Mouse (Mus musculus) kidney, adult 8-10 months (tissue): ENCODE measurements around the gene Mcrip1.
"Not testable (repeated sequence)": the region's sequence is repeated elsewhere in the genome, so short reads cannot be mapped to it uniquely, and the experiment has no call there.

Experiments
- DNase-seq, 2 experiments: peaks; one replicate each; pipeline ENCODE4 v3.0.0; 2022

Gene Mcrip1

DNA sequence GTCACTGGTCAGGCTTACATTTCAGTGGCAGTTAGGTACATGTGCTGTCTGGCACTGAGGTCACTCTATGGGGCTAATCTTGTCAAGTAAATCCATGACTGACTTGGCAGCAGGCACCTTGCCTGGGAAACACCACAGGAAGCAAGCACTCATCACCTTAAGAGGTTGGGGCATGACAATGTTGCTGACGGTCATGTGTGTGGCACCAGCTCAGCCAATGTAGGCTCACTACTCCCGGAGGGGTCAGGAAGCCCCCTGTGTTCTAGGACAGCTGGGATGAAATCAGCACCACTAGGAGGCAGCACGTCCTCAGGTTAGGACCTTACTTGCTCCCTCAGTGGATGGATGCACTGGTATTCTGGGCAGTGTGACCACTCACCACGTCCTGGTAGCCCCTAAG, 7.6 kb downstream of the Mcrip1 start:
- peak in 1 of 2 experiments; percentile 44 for DNase-seq

DNA sequence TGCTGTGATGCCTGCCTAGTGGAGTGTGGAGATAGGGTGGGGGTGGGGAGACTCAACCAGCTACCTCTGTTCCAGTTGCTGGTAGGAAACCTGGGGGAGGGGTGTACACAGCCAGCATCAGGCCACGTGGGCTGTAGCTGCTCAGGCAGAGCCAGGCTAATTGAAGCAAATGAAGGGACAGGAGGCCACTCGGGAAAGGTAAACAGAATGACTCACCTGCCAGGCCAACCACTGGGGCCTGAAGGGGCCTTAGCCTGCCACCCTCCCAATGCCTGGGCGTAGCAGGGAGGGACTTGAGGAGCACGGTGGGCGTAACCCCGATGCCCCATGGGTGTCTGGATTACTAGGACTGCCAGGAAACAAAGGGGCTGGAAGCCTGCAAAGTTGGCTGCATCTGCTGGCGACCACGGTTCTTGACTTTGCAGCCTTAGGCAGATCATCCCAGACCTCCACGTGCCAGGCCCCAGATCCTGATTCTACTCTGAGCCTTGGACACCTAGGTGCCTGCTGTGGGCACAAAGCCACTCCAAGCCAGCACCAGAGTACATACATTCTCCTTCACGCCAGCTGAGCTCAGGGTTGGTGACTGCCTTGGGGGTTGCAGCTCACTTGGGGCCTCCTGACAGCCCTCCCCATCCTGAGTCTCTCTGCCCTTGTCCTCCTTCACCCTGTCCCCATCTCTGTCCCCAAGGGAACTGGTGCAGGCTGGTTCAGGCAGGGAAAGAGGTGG, 10.1 kb downstream of the Mcrip1 start:
- peak; percentile 67 to 90 for DNase-seq

DNA sequence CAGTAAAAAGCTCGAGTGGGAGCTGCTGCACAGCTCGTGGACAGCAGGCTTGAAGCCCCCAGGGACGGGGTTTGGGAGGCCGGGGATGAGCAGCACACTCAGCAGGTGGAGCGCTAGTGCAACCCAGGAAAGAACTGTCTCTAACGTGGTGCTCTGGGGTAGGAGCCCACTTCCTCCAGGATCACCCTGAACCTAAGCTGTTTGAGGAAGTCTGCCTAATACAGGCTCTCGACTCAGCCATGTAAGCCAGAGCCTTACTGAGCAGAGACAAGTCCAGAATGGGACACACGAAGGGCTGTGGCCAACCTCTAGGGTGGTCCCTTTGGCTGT, 10.6 kb downstream of the Mcrip1 start:
- no peak for DNase-seq

DNA sequence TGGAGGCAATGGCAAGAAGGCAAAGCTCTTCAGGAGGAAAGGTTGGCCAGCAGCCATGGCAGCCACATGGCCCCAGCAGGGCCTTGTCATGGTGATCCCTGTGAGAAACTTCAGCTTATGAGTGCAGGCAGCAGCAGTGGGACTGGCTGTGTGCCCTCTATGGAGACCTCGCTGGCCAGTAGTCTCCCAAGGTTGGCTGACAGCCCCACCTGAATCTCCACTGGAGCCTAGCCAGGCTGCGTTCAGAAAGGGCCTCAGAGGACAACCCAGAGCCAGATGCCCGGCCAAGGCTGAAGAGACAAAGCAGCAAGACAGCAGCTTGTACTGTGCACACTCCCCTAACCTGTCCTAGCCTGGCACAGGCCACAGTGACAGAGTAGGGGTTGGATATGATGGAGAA, 11.0 kb downstream of the Mcrip1 start:
- DNase-seq: peak; percentile 87 to 91

DNA sequence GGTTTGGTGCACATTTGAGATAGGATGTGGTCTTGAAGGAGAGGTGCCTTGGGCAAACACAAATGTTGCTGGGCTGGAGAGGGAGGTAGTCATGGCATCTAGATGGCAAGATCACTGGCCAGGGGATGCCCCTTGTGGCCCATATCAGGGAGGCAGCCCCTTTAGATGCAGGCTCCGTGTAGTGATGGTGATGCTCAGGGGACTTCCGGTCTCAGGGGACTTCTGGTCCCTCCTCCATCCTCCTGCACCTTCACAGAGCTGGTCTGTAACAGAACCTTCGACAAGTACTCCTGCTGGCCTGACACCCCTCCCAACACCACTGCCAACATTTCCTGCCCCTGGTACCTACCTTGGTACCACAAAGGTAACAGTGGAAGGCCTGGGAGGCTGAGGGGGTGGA, 13.7 kb downstream of the Mcrip1 start:
- no peak for DNase-seq

DNA sequence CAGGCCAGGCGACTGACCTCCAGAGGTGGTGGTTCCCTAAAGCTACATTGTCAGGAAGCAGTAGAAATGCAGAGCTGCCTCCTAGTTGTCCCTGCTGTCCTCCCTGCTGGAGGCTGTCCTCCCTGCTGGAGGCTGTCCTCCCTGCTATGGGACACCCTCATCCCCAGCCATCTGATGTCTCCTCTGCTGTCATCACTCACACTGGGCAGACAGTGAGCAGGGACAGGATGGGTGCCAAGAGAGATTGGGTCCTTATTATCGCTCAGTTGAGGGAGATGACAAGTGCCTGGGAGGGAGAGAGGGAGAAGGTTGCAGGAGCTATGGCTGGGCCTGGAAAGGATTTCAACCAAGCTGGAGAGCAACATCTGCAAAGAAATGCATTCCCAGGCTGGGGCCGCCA, 14.4 kb downstream of the Mcrip1 start:
- no peak for DNase-seq

DNA sequence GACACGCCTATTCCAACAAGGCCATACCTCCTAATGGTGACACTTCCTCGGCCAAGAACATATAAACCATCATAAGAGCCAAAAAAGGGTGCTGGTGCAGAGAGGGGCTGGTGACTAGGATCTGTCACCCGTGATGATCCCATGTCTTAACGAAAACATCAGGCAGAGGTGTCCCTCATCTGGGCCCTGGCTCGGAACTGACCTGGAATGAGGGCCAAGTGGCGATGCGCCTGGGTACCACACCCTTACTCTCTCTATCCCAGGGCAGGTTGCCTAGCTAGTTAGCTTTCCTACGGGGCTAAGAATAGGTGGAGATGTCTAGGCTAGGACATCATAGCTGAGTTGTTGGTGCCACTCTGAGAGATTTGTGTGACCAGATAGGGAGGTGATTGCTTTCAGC, 15.4 kb downstream of the Mcrip1 start:
- DNase-seq: no peak

DNA sequence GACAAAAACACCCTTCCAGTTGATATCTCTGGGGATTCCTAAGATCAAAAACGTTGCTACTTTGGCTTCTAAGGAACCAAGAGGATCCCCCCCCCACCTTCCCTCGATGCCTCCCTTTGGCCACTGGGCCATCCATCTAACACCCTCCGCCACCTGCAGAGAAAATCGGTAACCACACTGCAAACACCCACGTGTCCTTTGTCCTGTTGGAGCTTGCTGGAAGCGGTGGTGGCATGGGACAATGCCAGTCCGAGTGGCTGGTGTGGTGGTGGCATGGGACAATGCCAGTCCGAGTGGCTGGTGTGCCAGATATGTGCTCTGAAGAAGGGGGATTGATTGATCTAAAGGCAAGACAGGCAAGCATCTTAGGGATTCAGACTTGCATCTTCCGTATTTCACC, 17.9 kb downstream of the Mcrip1 start:
- DNase-seq: no peak

DNA sequence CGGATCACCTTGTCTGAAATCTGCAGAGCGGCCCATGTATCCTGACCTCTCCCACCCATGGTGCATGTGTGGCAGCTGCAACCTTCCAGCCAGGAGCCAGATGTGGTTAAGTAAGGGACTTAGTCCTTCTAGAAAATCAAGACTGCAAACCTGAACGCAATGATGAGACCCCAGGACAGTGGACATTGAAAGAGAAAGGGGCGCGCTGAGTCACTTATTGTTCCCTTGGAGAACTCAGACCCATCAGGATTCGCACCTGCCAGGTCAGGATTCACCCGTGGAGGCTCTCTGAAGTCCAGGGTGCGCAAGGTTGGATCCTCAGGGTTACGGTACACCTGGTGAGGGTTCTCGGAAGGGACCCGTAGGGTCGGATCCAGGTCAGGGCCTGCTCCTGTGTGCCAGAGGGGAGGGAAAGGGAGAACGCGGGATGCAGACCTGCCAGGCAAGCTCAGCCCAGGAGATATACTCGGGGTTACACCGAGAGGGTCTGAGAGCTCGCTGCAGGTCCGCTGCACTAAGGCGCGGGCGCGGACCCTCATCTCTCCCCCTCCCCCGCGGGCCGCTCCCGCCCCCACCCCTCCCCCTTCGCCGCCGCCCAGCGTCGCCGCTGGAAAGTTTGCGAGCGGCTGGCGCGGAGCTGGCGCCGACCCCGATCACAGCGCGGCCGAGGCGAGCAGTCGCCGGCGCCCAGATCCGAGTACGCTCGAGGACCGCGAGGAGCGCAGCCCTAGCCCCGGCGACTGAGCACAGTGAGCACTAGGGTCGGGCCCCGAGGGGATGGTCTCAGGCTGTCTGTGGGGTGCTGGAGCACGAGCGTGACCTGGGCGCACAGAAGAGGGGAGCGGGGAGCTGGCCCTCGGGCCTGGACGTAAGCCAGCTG, 19.2 kb downstream of the Mcrip1 start, which contains the start of gene Gcgr:
Gene Gcgr (plus strand): TSS at position 615 of the 880 bp plus-strand sequence.
- DNase-seq: no peak

DNA sequence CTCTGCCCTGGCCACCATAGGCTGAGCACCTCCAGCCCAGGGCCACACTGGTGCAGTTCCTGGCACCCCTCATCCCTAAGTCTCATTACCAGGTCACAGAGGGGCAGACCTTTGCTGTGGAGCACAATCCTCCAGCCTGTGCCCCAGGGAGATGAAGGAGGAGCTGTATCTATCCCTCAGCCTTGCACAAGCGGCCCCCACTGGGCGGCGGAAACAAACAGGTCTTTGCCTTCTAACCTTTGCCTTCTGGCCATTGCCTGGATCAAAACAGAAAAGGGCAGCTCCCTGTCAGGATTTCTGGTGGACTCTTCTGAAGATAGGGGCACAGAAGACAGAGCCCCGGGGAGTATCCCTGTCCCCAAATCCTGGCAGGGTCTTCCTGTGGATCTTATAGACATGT, 20.6 kb downstream of the Mcrip1 start:
- no peak for DNase-seq

DNA sequence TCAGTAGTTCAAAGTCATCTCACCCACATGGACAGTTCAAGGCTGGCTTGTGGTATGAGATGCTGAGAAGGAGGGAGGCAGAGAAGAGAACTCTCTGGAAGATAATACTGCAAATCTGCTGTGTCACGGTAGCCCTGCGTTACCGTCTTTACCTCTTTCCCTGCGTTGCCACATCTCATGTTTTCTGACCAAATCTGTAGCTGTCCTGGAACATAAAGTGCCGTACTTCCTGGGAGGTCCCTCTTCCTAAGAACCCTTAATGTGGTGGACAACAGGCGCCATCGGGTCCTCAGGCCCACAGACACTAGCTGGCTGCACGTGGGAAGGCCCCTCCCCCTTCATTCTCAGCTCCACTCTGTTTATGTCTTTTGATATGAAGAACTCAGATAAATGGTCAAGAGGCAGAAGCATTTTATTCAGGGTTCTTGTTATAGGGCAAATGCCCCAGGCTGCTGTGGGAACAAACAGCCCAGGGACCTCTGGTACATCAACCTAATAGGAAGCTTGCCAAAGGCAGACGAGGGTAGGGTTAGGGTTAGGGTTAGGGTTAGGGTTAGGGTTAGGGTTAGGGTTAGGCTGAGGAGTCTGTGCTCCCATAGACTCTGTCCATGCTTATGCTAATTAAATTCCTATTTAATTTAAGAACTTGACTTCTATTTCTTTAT, 21.7 kb downstream of the Mcrip1 start:
- no peak for DNase-seq

DNA sequence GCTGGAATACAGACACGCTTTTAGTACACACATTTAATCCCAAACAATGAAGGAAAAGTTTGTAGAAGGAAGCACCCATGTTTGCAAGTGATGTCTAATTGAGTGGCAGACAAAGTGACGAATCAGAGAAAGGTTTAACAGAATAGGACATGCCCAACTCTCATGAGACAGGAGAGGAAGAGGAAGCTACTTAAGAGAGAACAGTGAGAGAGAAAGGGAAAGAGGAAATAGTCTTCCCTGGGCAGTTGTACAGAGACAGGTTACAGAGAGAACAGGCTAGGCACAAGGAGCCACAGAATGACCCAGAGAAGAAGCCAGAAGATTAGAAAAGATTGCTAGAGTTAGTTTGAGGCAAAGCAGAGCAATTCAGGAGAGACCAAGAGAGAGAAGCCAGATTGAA, 23.6 kb downstream of the Mcrip1 start:
- DNase-seq: no peak

DNA sequence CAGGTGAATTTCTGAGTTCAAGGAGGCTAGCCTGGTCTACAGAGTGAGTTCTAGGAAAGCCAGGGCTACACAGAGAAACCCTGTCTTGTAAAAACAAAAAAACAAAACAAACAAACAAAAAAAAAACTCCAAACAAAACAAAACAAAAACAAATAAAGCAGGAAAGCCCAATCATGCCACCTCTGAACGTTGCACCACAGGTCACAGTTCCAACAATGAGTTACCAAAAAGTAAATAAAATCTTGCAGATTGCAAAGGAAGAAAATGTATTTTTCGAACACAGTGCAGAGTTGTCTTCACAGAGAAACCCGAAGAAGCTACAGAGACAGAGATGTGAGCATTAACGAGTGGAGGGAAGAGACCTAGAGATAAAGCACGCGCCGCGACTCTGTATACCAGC, 26.9 kb downstream of the Mcrip1 start:
- DNase-seq: no peak

DNA sequence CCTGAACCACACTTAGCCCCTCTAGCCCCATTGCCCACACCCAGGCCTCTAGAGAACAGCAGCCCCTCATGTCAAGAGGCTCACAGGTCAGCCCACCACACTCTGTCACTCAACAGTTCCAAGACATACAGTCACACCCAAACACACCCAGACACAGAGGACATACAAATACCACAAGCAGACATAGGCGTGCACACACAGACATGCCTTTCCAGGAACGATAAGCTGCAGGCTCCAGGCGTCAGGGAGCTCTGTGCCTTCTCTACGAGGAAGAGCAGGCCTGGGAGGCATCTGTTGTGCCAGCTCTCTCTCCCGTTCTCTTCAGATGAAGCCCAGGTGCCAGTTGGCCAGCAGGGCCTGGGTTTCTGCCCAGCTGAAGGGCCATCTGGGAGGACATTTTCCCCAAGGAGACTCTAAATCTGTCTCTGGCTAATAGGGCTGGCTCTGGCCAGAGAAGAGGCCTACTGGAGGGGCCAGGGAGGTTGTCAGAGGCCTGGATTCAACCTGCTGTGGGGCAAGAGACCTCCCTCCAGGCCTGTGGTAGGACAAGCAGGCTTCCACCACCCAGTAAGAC, 28.5 kb downstream of the Mcrip1 start:
- no peak for DNase-seq

DNA sequence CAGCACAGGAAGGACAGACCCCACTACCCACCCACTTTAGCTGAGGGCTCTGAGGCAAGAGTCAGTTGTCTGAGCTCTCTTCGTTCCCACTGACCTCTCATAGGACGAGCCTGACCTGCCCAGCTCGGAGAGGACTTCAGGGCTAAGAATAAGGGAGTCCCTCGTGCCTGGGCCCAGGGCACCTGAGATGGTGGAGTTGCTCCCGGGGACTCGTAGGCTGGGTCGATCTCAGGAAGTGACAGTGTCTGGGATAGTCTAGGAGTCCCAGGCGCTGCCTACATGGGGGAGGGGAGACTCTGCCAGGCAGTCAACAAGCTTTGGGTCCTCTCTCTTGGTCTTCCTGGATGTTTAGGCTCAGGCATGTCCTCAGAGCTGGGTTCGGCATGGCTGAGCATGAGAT, 29.0 kb downstream of the Mcrip1 start:
- DNase-seq: no peak

DNA sequence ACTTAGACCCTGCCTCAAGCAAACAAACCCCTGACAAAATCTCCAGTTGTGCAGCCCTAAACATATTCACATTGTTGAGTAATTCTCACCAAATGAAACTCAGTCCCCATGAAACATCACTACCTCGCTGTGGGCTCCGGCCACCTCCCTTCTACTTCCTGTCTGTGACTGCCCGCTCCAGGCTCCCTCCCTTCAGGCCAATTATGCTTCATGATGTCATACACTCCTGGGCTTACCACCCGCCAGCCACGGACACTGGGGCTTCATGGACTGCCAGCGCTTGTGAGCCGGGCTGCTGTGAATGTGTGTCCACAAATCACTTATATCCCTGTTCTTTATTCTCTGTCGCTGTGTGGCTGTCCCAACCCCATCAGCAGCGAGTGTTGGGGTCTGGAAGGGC, 29.8 kb downstream of the Mcrip1 start:
- DNase-seq: peak in 1 of 2 experiments; percentile 45

DNA sequence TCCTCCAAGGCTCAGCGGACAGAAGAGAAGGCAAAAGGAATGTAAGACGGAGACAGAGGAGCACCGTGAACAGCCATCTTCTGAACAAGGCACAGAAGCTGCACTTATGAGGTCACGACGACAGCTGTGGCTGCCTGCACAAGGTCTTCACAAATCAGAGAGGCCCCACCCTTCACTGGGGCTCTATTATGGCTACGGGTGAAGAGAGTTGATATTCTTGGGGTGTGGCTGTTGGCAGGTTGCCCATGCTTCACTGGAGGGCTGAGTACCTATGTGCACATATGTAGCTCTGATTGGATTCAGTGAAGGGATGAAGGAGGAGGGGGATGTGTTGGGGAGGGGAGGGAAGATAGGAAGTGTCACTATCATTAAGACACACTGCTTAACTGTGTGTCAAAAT, 31.0 kb downstream of the Mcrip1 start:
- DNase-seq: no peak

DNA sequence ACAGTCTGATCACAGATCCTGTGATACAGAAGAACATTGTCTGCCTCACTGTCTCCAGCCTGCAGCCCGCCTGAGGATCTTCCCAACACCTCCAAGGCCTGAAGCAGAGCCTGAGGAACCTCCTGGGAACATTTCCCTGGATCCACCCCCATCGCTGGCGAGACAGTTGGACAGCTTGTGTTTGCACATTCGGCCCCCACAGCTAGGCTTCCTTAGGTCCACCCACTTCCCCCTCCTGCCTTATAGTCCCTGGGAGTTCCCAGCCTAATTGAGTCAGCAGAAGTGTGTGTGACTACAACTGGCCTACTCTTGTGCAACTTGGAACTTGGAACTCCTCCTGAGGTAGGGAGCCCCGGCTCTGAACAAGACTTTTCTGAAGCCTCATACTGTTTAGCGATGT, 31.5 kb downstream of the Mcrip1 start:
- DNase-seq: no peak

DNA sequence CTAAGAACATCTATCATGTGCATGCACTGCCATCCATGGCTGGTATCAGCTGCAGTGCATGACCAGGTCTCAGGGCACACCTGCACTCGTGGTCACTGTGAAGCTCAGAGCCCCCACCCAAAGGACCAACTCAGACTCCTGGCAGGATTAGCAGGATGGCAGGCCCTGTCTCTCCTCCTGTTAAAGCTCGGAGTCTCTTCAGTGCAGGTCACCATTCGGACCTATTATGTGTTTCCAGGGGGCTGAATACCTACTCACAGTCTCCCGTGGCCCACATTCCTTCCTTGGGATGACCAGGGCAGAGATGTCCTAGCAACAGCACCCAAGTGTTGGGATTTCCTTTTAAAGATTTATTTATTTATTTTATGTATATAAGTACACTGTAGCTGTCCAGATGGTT, 32.4 kb downstream of the Mcrip1 start:
- DNase-seq: no peak

DNA sequence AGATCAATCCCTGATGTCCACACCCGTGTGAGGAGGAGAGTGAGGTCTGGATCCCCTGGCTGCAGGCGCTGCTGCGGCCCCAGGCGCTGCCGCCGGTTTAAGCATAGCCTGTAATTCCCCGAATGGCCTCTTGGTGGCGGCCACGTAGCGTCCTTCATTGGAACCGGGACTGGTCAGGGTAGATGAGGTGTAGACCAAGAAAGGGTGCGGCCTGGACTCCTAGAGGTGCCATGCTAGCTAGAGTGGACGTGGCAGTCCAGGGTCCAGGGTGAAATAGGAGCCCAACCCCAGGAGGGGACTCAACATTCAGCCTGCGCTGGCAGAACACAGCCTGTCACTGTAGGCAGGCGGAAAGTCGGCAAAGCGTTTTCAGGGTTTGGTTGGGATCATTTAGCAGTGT, 33.9 kb downstream of the Mcrip1 start:
- DNase-seq: peak; percentile 84 to 94

DNA sequence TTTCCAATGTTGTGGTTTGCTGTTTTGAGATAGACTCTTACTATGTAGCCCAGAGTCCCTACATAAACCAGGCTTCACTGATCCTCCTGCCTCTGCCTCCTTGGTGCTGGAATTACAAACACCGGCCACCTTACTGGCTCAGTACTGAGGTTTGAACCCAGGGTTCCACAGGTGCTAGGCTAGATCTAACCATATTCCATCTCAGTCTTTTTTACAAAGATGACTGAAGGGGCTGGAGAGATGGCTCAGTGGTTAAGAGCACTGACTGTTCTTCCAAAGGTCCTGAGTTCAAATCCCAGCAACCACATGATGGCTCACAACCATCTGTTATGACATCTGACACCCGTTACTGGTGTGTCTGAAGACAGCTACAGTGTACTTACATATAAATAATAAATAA, 35.3 kb downstream of the Mcrip1 start:
- not testable (repeated sequence) for DNase-seq

DNA sequence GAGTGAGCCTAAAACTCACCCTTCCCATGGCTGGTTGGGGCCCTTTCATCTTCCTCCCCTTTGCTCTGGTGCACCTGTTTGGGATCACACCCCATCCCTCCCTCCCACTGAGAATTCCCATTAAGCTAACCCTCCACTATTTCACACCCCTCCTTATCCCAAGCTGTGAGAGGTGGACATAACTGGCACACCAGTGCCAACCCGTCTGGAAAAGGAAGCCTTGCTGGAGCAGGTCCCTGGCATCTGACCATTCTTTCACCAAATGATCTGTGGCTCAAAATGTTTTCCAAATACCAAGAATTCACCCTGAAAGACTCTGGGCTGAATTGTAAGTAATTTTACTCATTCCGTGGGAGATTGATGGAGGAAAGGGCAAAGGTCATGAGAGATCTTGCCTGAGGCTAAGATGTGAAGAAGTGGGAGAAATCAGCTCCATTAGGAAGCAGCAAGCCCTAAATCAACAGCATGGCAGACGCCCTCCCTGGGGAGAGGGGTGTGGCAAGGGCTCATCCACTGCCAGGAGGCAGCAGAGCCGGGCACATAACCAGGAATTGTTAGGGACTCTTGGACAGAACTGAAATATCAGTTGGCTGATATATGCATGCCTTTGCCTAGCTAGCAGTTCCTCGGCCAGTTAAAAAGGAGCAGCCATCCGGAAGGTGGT, 36.6 kb downstream of the Mcrip1 start:
- no peak for DNase-seq
